Mouse (Mus musculus) limb, embryonic 11.5 days (tissue): ENCODE results near the gene Camk2b. TPM values are rescaled to one million over a fixed set of nuclear protein-coding genes. Genes with fewer than 3 reads are reported as not detected.
"Not testable (repeated sequence)": the region's sequence is repeated elsewhere in the genome, so short reads cannot be mapped to it uniquely, and the experiment has no call there.

Experiments used
- ATAC-seq: fragments of 200-750 bp; cut with Nextera tagmentation; 2 replicates; pipeline ENCODE4 v1.8.0; 2017; ENCODE audit warnings: low read depth; ENCODE audit not compliant: insufficient number of reproducible peaks, low FRiP score, low TSS enrichment
- DNase-seq: peaks from one replicate; pipeline ENCODE4 v3.0.0-alpha.2; 2015; ENCODE audit warnings: low spot score
- H3K27ac ChIP-seq: fragments of 300-500 bp; sonication (generic); replicated peaks from 2 replicates; pipeline ENCODE4 v1.5.1; 2014; ENCODE audit warnings: low read depth, mild to moderate bottlenecking, low read length
- H3K27me3 ChIP-seq: fragments of 300-500 bp; sonication (generic); 2 replicates; pipeline ENCODE4 v1.6.1; 2014; ENCODE audit warnings: mild to moderate bottlenecking, low read length, mixed read lengths; ENCODE audit not compliant: control insufficient read depth, insufficient read depth
- H3K36me3 ChIP-seq: fragments of 300-500 bp; sonication (generic); 2 replicates; pipeline ENCODE4 v1.6.1; 2014; ENCODE audit warnings: mild to moderate bottlenecking, low read length, moderate library complexity, mixed read lengths; ENCODE audit not compliant: control insufficient read depth, insufficient read depth
- H3K4me1 ChIP-seq: fragments of 300-500 bp; sonication (generic); 2 replicates; pipeline ENCODE4 v1.6.1; 2014; ENCODE audit warnings: low read length, mixed read lengths; ENCODE audit not compliant: control insufficient read depth, insufficient read depth
- H3K4me2 ChIP-seq: fragments of 300-500 bp; sonication (generic); 2 replicates; pipeline ENCODE4 v1.6.1; 2014; ENCODE audit warnings: low read depth, mild to moderate bottlenecking, moderate library complexity; ENCODE audit not compliant: severe bottlenecking
- H3K4me3 ChIP-seq: fragments of 300-500 bp; sonication (generic); 2 replicates; pipeline ENCODE4 v1.5.1; 2014; ENCODE audit warnings: low read depth, low read length
- H3K9ac ChIP-seq: fragments of 300-500 bp; sonication (generic); 2 replicates; pipeline ENCODE4 v1.6.1; 2014; ENCODE audit warnings: mild to moderate bottlenecking, low read length
- H3K9me3 ChIP-seq: fragments of 300-500 bp; sonication (generic); 2 replicates; pipeline ENCODE4 v1.6.1; 2016; ENCODE audit warnings: low read length; ENCODE audit not compliant: control insufficient read depth
- WGBS: fragments of 180-500 bp; shearing (Covaris S2); extraction: QIAGEN DNeasy Blood & Tissue Kit; methylation state at CpG from one replicate; pipeline ENCODE4 v1.1.7; 2014; 5-methylcytosine and 5-hydroxymethylcytosine counted together
- polyA plus RNA-seq: library from polyadenylated mRNA; unstranded; fragments of >200 nt; fragmentation: Nextera tagmentation; extraction: Ambion mirVana; gene quantifications from 2 replicates; pipeline ENCODE4 v1.2.1, GENCODE M21; 2014

The Camk2b gene
- polyA plus RNA-seq, 1 experiment from 2014 or later = 0.55 TPM

GRCm38 (mm10) chr11:6006351-6007009 is 59.7 kb downstream of the Camk2b start:
- WGBS = 2% methylated on average over 31 of the region's 44 CpGs
- not testable (repeated sequence) for H3K27me3 ChIP-seq, H3K4me1 ChIP-seq, H3K9me3 ChIP-seq, H3K9ac ChIP-seq, DNase-seq, ATAC-seq, H3K36me3 ChIP-seq, H3K27ac ChIP-seq
- Histone ChIP-seq H3K4me3 (peak overlapping the region; percentile 26), H3K4me2 (peak overlapping the region; percentile 39)

- WGBS = 30% methylated on average over 1 of the region's 4 CpGs
- H3K4me3 ChIP-seq, ATAC-seq, H3K27ac ChIP-seq, H3K9ac ChIP-seq, DNase-seq, H3K27me3 ChIP-seq, H3K36me3 ChIP-seq, H3K4me1 ChIP-seq, H3K9me3 ChIP-seq, H3K4me2 ChIP-seq: not testable (repeated sequence)
These were observed 60.7 kb downstream of the Camk2b start for GRCm38 (mm10) chr11:6005374-6006043.

- Histone ChIP-seq H3K27ac (no peak overlapping the region), H3K36me3 (no peaks in the 10 kb centered on the region), H3K4me1 (peaks cover 15% of the 10 kb centered on the region), H3K27me3 (peaks cover 5% of the 10 kb centered on the region; the same call in 1 of the 2 replicates), H3K9ac (no peak overlapping the region), H3K4me3 (no peak overlapping the region), H3K9me3 (no peaks in the 10 kb centered on the region), H3K4me2 (no peak overlapping the region)
- no peak for ATAC-seq
- no peak for DNase-seq
- WGBS = 29% methylated on average over 2 of the region's 2 CpGs
These were observed 63.0 kb downstream of the Camk2b start for GRCm38 (mm10) chr11:6003046-6003639.

DNA sequence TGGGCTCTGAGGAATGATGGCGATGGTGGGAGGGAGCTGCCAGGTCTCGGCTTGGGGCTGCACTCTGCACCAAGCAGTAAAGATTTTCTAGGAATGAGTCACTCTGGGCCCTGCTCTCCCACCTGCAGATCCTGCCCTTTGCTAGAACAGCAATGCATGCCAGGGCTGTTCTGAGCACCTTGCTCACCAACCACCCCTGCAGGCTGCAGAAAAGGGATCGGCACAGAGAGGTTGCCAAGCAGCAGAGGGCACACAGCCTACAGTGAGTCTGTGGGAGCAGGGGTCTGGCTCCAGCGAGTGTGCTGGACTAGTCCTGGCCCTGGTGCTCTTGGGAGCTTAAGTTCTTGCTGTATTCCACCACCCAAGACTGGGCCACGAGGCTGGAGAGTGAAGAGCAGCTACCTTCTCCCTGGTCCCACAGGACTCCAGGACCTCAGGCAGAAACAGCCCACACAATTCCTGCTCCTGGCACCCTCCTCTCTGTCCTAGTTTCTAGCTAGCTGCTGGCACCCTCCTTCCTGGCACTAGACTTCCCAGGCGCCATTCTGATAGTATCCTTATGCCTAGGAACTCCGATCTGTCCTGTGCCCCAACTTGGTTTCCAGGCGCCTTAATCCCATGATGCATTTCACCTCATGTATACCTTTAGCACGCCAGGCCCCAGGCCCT is 64.0 kb downstream of the Camk2b start:
- peaks cover 15% of the 10 kb centered on the region for H3K4me1 ChIP-seq
- no peak overlapping the region for H3K4me3 ChIP-seq
- H3K27ac ChIP-seq = no peak overlapping the region
- DNase-seq = no peak
- H3K9ac ChIP-seq = no peak overlapping the region
- H3K4me2 ChIP-seq = no peak overlapping the region
- no peaks in the 10 kb centered on the region for H3K36me3 ChIP-seq
- no peaks in the 10 kb centered on the region for H3K9me3 ChIP-seq
- WGBS = 81% methylated on average over 9 of the region's 9 CpGs
- H3K27me3 ChIP-seq = peaks cover 5% of the 10 kb centered on the region; the same call in 1 of the 2 replicates
- no peak for ATAC-seq

DNA sequence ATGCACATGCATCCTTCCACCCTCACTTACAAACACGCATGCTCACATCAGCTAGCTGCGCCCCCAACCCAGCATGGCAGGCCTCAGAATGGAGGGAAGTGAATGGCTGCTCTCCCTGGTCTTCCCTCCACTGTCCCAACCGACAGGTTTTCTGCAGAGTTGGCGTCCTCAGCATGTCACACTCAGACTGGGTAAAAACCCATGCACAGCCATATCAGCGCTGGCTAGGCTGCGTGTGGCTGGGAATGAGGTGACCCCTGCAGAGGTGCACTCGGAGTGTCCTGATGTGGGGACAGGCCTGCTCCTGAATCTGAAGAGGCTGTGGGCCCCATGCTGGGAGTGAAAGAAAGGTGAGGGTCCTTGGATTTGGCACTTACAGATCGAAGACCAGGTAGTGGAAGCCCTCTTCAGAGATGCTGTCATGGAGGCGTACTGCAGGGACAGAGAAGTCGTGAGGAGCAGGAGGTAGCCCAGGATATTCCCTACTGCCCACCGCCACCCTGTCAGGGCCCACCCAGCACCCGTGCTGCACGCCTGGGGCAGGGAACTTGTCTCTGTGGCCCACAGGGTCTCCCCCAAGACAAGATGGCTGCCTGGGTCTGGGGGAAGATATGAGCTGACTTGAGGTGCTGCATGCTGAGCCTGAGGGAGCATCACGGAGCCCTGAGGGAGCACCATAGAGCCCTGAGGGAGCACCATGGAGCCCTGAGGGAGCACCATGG is 65.0 kb downstream of the Camk2b start:
- Histone ChIP-seq H3K9me3 (no peaks in the 10 kb centered on the region), H3K36me3 (no peaks in the 10 kb centered on the region), H3K27me3 (peaks cover 5% of the 10 kb centered on the region; the same call in 1 of the 2 replicates), H3K4me1 (peaks cover 15% of the 10 kb centered on the region), H3K9ac (no peak overlapping the region; the same call in 1 of the 2 replicates), H3K27ac (no peak overlapping the region), H3K4me2 (no peak overlapping the region), H3K4me3 (no peak overlapping the region)
- ATAC-seq = peak; percentile 14; the same call in 1 of the 2 replicates
- peak; percentile 22 for DNase-seq
- WGBS = 79% methylated on average over 14 of the region's 14 CpGs

DNA sequence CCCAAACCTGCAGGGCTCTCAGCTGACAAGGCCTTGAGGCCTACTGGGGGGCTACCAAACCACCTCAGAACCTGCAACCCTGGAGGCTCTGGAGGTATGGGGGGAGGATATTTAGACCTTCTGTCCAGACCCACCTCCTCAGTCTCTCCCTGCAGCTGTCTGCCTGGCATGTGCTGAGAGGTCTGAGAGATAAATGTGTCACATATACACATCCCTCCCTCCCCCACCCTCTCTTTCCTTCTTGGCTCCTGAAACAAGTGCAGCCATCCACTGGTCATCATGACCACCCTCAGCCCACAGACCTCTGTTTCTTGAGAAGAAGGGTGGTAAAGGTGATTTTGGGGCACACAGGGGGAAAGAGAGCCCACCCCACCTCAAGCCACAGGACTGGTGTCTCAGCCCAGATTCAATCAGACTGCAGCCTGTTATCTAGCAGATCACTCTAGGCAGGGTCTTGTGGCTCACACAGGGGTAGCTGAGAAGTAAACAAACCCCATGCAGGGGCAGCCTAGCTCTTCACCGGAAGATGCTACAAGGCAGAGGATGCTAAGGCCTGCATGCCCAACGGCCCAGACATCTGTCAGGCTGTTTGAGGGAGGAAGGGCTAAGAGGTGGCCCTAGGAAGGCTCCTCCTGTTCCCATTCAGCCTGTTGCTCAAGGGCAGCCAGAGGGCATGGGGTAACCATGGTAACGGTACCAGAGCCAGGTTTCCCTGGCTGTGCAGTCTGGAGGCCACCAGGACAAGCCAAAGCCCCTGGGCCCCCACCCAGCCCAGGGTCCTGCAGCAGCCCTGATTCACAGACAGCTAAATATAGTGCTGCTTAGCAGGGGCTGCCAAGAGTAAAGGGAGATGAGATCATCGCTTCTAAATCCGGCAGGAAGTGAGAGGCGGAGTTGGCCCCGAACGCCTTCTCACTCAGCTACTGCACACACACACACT is 66.1 kb downstream of the Camk2b start:
- no peaks in the 10 kb centered on the region for H3K36me3 ChIP-seq
- no peak overlapping the region for H3K4me2 ChIP-seq
- peak; percentile 67; the same call in 1 of the 2 replicates for ATAC-seq
- no peaks in the 10 kb centered on the region for H3K9me3 ChIP-seq
- WGBS = 15% methylated on average over 8 of the region's 8 CpGs
- H3K27ac ChIP-seq = no peak overlapping the region; the same call in 1 of the 2 replicates
- H3K27me3 ChIP-seq = 0 out of 2 replicates have a peak, but pooled peaks cover 2% of the 10 kb centered on the region
- H3K4me1 ChIP-seq = peaks cover 15% of the 10 kb centered on the region
- peak; percentile 64 for DNase-seq
- no peak overlapping the region for H3K4me3 ChIP-seq
- H3K9ac ChIP-seq = no peak overlapping the region; the same call in 1 of the 2 replicates

- H3K4me1 ChIP-seq = peaks cover 15% of the 10 kb centered on the region
- H3K36me3 ChIP-seq = no peaks in the 10 kb centered on the region
- WGBS = 96% methylated on average over 2 of the region's 2 CpGs
- no peaks in the 10 kb centered on the region for H3K9me3 ChIP-seq
- no peak overlapping the region for H3K9ac ChIP-seq
- ATAC-seq (no peak), DNase-seq (no peak)
- no peak overlapping the region for H3K27ac ChIP-seq
- no peak overlapping the region for H3K4me2 ChIP-seq
- H3K27me3 ChIP-seq = no peaks in the 10 kb centered on the region
- H3K4me3 ChIP-seq = no peak overlapping the region
These were observed 67.7 kb downstream of the Camk2b start for GRCm38 (mm10) chr11:5998472-5998871.
